Mouse (Mus musculus): Measurements from ENCODE around the gene Gabpb1. TPM values are rescaled to one million over a fixed set of nuclear protein-coding genes. Genes with fewer than 3 reads are reported as not detected.
A peak's percentile ranks its signal among the peaks of the same experiment; 100 is the strongest.

Gene Gabpb1
- 53.0 and 58.6 TPM in 2 replicates for polyA plus RNA-seq (2015; fragmentation: Nextera tagmentation; extraction: Ambion mirVana)

DNA sequence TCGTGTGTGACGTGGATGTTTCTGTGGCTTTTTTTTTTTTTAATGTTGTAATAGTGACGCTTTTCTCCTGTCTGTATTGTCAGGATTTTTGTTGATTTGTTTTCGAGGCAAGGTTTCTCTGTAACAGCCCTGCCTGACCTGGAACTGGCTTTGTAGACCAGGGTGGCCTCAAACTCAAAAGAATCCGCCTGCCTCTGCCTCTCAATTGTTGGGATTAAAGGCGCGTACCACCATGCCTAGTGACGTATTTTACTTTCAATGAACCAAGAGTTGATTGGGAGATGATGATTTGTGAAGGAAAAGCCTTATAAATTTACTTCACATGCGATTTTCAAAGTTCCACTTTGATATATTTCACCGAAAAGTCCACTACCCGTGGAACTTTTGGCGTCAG, at the start of gene Gabpb1:
Gene Gabpb1, minus strand, starts transcription at position 216 of the 394 bp plus-strand sequence.
- WGBS: 18% methylated on average over 12 of the region's 12 CpGs
- no peak for ATAC-seq (ENCODE audit: low read depth)
- Histone ChIP-seq H3K4me2 (ENCODE audit: low read depth, low read length) (peak within 1 kb of the TSS; percentile 63), H3K27ac (ENCODE audit: low read length) (peak within 1 kb of the TSS; percentile 100), H3K4me3 (ENCODE audit: low read length) (peak within 1 kb of the TSS; percentile 96), H3K36me3 (ENCODE audit: control insufficient read depth, insufficient read depth, low read length) (0 out of 2 replicates have a peak, but pooled peaks cover 2% of the 10 kb centered on the region), H3K27me3 (ENCODE audit: control insufficient read depth, insufficient read depth, low read depth, low read length) (no peaks in the 10 kb centered on the region), H3K4me1 (replicated peaks; ENCODE audit: control insufficient read depth, insufficient read depth, low read length) (peaks cover 23% of the 10 kb centered on the region), H3K9me3 (ENCODE audit: control insufficient read depth, low read length) (no peaks in the 10 kb centered on the region), H3K9ac (ENCODE audit: low read length) (peak within 1 kb of the TSS; percentile 99)

GRCm38 (mm10) chr2:126712950-126713349, 36.8 kb upstream of the Gabpb1 start:
- no peak overlapping the region for H3K27ac ChIP-seq (ENCODE audit: low read length)
- ATAC-seq (ENCODE audit: low read depth): no peak
- no peaks in the 10 kb centered on the region for H3K27me3 ChIP-seq (ENCODE audit: control insufficient read depth, insufficient read depth, low read depth, low read length)
- H3K36me3 ChIP-seq (ENCODE audit: control insufficient read depth, insufficient read depth, low read length): peaks cover 2% of the 10 kb centered on the region; the same call in 1 of the 2 replicates
- H3K9me3 ChIP-seq (ENCODE audit: control insufficient read depth, low read length): no peaks in the 10 kb centered on the region
- H3K9ac ChIP-seq (ENCODE audit: low read length): no peak overlapping the region
- H3K4me2 ChIP-seq (ENCODE audit: low read depth, low read length): no peak overlapping the region
- H3K4me3 ChIP-seq (ENCODE audit: low read length): no peak overlapping the region
- H3K4me1 ChIP-seq (replicated peaks; ENCODE audit: control insufficient read depth, insufficient read depth, low read length): peaks cover 7% of the 10 kb centered on the region

GRCm38 (mm10) chr2:126712526-126712925, 36.4 kb upstream of the Gabpb1 start:
- Histone ChIP-seq H3K4me3 (ENCODE audit: low read length) (no peak overlapping the region), H3K9me3 (ENCODE audit: control insufficient read depth, low read length) (no peaks in the 10 kb centered on the region), H3K4me1 (replicated peaks; ENCODE audit: control insufficient read depth, insufficient read depth, low read length) (peaks cover 8% of the 10 kb centered on the region), H3K36me3 (ENCODE audit: control insufficient read depth, insufficient read depth, low read length) (peaks cover 2% of the 10 kb centered on the region; the same call in 1 of the 2 replicates), H3K9ac (ENCODE audit: low read length) (no peak overlapping the region), H3K27ac (ENCODE audit: low read length) (no peak overlapping the region), H3K27me3 (ENCODE audit: control insufficient read depth, insufficient read depth, low read depth, low read length) (no peaks in the 10 kb centered on the region), H3K4me2 (ENCODE audit: low read depth, low read length) (no peak overlapping the region)
- ATAC-seq (ENCODE audit: low read depth): no peak
- 96% methylated on average over 5 of the region's 5 CpGs for WGBS

- no peaks in the 10 kb centered on the region for H3K9me3 ChIP-seq (ENCODE audit: control insufficient read depth, low read length)
- peak overlapping the region; percentile 70 for H3K4me3 ChIP-seq (ENCODE audit: low read length)
- 79% methylated on average over 4 of the region's 4 CpGs for WGBS
- no peaks in the 10 kb centered on the region for H3K27me3 ChIP-seq (ENCODE audit: control insufficient read depth, insufficient read depth, low read depth, low read length)
- H3K27ac ChIP-seq (ENCODE audit: low read length): no peak overlapping the region
- H3K36me3 ChIP-seq (ENCODE audit: control insufficient read depth, insufficient read depth, low read length): peaks cover 2% of the 10 kb centered on the region; the same call in 1 of the 2 replicates
- peak overlapping the region; percentile 65 for H3K4me2 ChIP-seq (ENCODE audit: low read depth, low read length)
- ATAC-seq (ENCODE audit: low read depth): no peak
- H3K4me1 ChIP-seq (replicated peaks; ENCODE audit: control insufficient read depth, insufficient read depth, low read length): peaks cover 8% of the 10 kb centered on the region
- no peak overlapping the region for H3K9ac ChIP-seq (ENCODE audit: low read length)
Observed at GRCm38 (mm10) chr2:126708361-126708760, 32.2 kb upstream of the Gabpb1 start.

DNA sequence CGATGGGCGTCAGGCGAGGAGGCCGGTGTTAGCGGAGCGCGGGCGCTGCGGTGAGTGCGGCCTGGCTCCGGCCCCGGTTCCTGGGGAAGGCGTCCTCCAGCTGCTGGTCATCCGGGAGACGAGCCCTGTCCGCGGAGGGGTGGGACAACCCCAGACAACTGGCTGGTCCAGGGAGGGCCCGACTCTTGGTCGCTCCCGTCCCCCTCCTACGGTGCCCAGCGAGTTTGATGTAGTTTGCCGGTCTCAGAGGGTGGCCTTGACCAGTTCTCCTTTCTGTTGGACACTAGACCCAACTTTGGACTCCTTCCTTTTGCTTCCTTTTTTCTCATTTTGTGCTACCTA, 31.3 kb upstream of the Gabpb1 start:
- H3K9me3 ChIP-seq (ENCODE audit: control insufficient read depth, low read length): no peaks in the 10 kb centered on the region; the same call in 1 of the 2 replicates
- ATAC-seq (ENCODE audit: low read depth): peak; percentile 86
- no peaks in the 10 kb centered on the region for H3K27me3 ChIP-seq (ENCODE audit: control insufficient read depth, insufficient read depth, low read depth, low read length)
- peaks cover 8% of the 10 kb centered on the region for H3K4me1 ChIP-seq (replicated peaks; ENCODE audit: control insufficient read depth, insufficient read depth, low read length)
- peaks cover 2% of the 10 kb centered on the region; the same call in 1 of the 2 replicates for H3K36me3 ChIP-seq (ENCODE audit: control insufficient read depth, insufficient read depth, low read length)
- peak overlapping the region; percentile 28 for H3K27ac ChIP-seq (ENCODE audit: low read length)
- peak overlapping the region; percentile 70 for H3K4me3 ChIP-seq (ENCODE audit: low read length)
- 0% methylated on average over 22 of the region's 23 CpGs for WGBS
- peak overlapping the region; percentile 65 for H3K4me2 ChIP-seq (ENCODE audit: low read depth, low read length)
- H3K9ac ChIP-seq (ENCODE audit: low read length): peak overlapping the region; percentile 79

DNA sequence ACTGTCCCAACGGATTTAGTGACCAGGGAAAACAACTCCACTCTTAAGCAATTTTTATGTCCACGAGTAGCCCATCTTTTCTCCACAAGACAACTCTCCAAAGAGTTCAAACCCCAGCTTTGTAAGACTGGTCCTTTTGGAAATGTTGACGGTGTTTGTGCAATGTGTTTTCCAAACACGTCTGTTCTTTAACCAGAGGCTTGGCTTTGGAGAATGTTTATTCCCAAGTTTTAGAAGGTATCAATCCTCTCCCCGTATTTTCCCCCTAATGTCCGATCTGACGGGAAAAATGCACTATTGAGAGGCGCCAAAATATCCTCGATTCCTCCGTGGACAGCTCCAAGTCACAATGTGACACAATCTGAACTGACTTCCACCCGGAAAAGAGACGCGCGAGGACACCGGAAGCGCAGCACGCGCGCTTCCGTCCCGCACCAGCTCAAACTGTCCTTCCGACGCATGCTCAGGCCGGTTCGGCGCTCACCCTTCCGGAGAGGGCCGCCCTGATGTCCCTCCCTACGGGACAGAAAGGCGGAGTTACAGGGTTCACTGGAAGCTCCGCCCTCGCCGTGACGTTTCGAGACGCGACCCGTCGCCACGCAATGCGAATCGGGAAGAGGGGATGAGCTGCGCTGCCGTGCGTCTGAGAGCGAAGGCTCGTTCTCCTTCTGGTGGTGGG, 30.8 kb upstream of the Gabpb1 start, which contains the start of gene Usp8:
Gene Usp8, plus strand, starts transcription at position 570 of the 679 bp plus-strand sequence.
- 2% methylated on average over 47 of the region's 47 CpGs for WGBS
- Histone ChIP-seq H3K27ac (ENCODE audit: low read length) (peak within 1 kb of the TSS; percentile 37), H3K36me3 (ENCODE audit: control insufficient read depth, insufficient read depth, low read length) (no peaks in the 10 kb centered on the region), H3K9me3 (ENCODE audit: control insufficient read depth, low read length) (no peaks in the 10 kb centered on the region; the same call in 1 of the 2 replicates), H3K4me2 (ENCODE audit: low read depth, low read length) (peak within 1 kb of the TSS; percentile 75), H3K4me3 (ENCODE audit: low read length) (peak within 1 kb of the TSS; percentile 70), H3K27me3 (ENCODE audit: control insufficient read depth, insufficient read depth, low read depth, low read length) (no peaks in the 10 kb centered on the region), H3K9ac (ENCODE audit: low read length) (peak within 1 kb of the TSS; percentile 79), H3K4me1 (replicated peaks; ENCODE audit: control insufficient read depth, insufficient read depth, low read length) (peaks cover 8% of the 10 kb centered on the region)
- ATAC-seq (ENCODE audit: low read depth): peak; percentile 100

GRCm38 (mm10) chr2:126695285-126695684, 19.1 kb upstream of the Gabpb1 start:
- H3K9me3 ChIP-seq (ENCODE audit: control insufficient read depth, low read length): no peaks in the 10 kb centered on the region
- WGBS: 68% methylated on average over 6 of the region's 6 CpGs
- H3K4me3 ChIP-seq (ENCODE audit: low read length): no peak overlapping the region
- no peak overlapping the region for H3K4me2 ChIP-seq (ENCODE audit: low read depth, low read length)
- H3K4me1 ChIP-seq (replicated peaks; ENCODE audit: control insufficient read depth, insufficient read depth, low read length): no peaks in the 10 kb centered on the region
- no peaks in the 10 kb centered on the region; the same call in 1 of the 2 replicates for H3K27me3 ChIP-seq (ENCODE audit: control insufficient read depth, insufficient read depth, low read depth, low read length)
- H3K36me3 ChIP-seq (ENCODE audit: control insufficient read depth, insufficient read depth, low read length): no peaks in the 10 kb centered on the region
- 0 out of 2 replicates have a peak, but pooled peaks have one; percentile 54 for ATAC-seq (ENCODE audit: low read depth)
- H3K9ac ChIP-seq (ENCODE audit: low read length): no peak overlapping the region
- H3K27ac ChIP-seq (ENCODE audit: low read length): no peak overlapping the region

GRCm38 (mm10) chr2:126691290-126691689, 15.2 kb upstream of the Gabpb1 start:
- H3K4me1 ChIP-seq (replicated peaks; ENCODE audit: control insufficient read depth, insufficient read depth, low read length): no peaks in the 10 kb centered on the region
- H3K4me2 ChIP-seq (ENCODE audit: low read depth, low read length): no peak overlapping the region
- ATAC-seq (ENCODE audit: low read depth): no peak
- no peak overlapping the region for H3K4me3 ChIP-seq (ENCODE audit: low read length)
- 70% methylated on average over 3 of the region's 3 CpGs for WGBS
- H3K36me3 ChIP-seq (ENCODE audit: control insufficient read depth, insufficient read depth, low read length): no peaks in the 10 kb centered on the region
- no peak overlapping the region for H3K9ac ChIP-seq (ENCODE audit: low read length)
- no peaks in the 10 kb centered on the region for H3K9me3 ChIP-seq (ENCODE audit: control insufficient read depth, low read length)
- H3K27ac ChIP-seq (ENCODE audit: low read length): no peak overlapping the region
- H3K27me3 ChIP-seq (ENCODE audit: control insufficient read depth, insufficient read depth, low read depth, low read length): no peaks in the 10 kb centered on the region; the same call in 1 of the 2 replicates

- Histone ChIP-seq H3K4me3 (ENCODE audit: low read length) (no peak overlapping the region), H3K36me3 (ENCODE audit: control insufficient read depth, insufficient read depth, low read length) (peaks cover 9% of the 10 kb centered on the region), H3K27me3 (ENCODE audit: control insufficient read depth, insufficient read depth, low read depth, low read length) (no peaks in the 10 kb centered on the region), H3K27ac (ENCODE audit: low read length) (no peak overlapping the region), H3K9me3 (ENCODE audit: control insufficient read depth, low read length) (no peaks in the 10 kb centered on the region), H3K9ac (ENCODE audit: low read length) (no peak overlapping the region), H3K4me1 (replicated peaks; ENCODE audit: control insufficient read depth, insufficient read depth, low read length) (0 out of 2 replicates have a peak, but pooled peaks cover 3% of the 10 kb centered on the region), H3K4me2 (ENCODE audit: low read depth, low read length) (no peak overlapping the region)
- ATAC-seq (ENCODE audit: low read depth): no peak
- WGBS: 73% methylated on average over 1 of the region's 1 CpGs
Observed at GRCm38 (mm10) chr2:126682937-126683336, 6.8 kb upstream of the Gabpb1 start.
